Mouse (Mus musculus) MEL (cell line): ENCODE data around the gene Rbm47.

ENCODE experiments used
- MAX ChIP-seq: IDR thresholded peaks from 2 replicates; pipeline ENCODE4 v1.6.1; 2011; ENCODE audit warnings: low read length, improper control_type of control experiment
- ZMIZ1 ChIP-seq: IDR thresholded peaks from 2 replicates; pipeline ENCODE4 v1.6.1; 2012; ENCODE audit warnings: low read depth, mild to moderate bottlenecking, inconsistent platforms, low read length, improper control_type of control experiment, moderate library complexity

- TF ChIP-seq MAX: no peak
- no peak for TF ChIP-seq ZMIZ1
These were observed 23.3 kb downstream of the Rbm47 start for GRCm38 (mm10) chr5:66149571-66149970.
